Mouse (Mus musculus): ENCODE measurements around the gene Wdfy3.

- TF ChIP-seq POLR2A (IDR thresholded peaks at IDR 0.05; ENCODE audit: extremely low read depth, insufficient read depth, low read length) (no peak), CTCF (IDR thresholded peaks at IDR 0.05; ENCODE audit: extremely low read depth, insufficient read depth, low read length) (no peak)
Observed at GRCm38 (mm10) chr5:102112034-102112433, 42.3 kb upstream of the Wdfy3 start.
